Mouse (Mus musculus) lung, adult 2 months (tissue): ENCODE measurements at regions not wholly inside any gene's neighbourhood (a gene's known extent, or its start where the extent isn't known, plus 50 kb on each side); places are given as distances from the start of the nearest gene placed in this dataset.

ENCODE experiments used
- DNase-seq: peaks from one replicate; pipeline ENCODE4 v3.0.0; 2022
- H3K4me1 ChIP-seq: fragments of 200-500 bp; 2 replicates; pipeline ENCODE4 v1.6.1; 2011; ENCODE audit warnings: low read length; ENCODE audit not compliant: control insufficient read depth, insufficient read depth
- H3K4me3 ChIP-seq: fragments of 200-500 bp; replicated peaks from 2 replicates; pipeline ENCODE3; 2011; ENCODE audit warnings: low read depth, mild to moderate bottlenecking, control low read depth, low read length; ENCODE audit errors: extremely low read depth
- CTCF ChIP-seq: fragments of 200-500 bp; IDR thresholded peaks from 2 replicates; pipeline ENCODE4 v1.5.1; 2011; ENCODE audit warnings: mild to moderate bottlenecking, low read length, control low read depth; ENCODE audit not compliant: insufficient read depth
- POLR2A ChIP-seq: fragments of 200-500 bp; IDR thresholded peaks from 2 replicates; pipeline ENCODE4 v1.6.1; 2011; ENCODE audit warnings: low read depth, mild to moderate bottlenecking, control low read depth, low read length, borderline replicate concordance; ENCODE audit errors: extremely low read depth
- WGBS: fragments of 180-500 bp; shearing (Covaris S2); methylation state at CpG from one replicate; pipeline ENCODE4 v1.1.7; 2018; 5-methylcytosine and 5-hydroxymethylcytosine counted together

- H3K4me3 ChIP-seq, result no peak overlapping the region
- no peaks in the 10 kb centered on the region for H3K4me1 ChIP-seq
- DNase-seq, result no peak
- 46% methylated on average over 4 of the region's 4 CpGs for WGBS
- no peak for TF ChIP-seq CTCF
- no peak for TF ChIP-seq POLR2A
Observed at GRCm38 (mm10) chr12:95937705-95938104, 245.7 kb downstream of the Flrt2 start.

- TF ChIP-seq CTCF, result no peak
- no peak for TF ChIP-seq POLR2A
Observed at GRCm38 (mm10) chr12:95940465-95941012, 248.5 kb downstream of the Flrt2 start.

GRCm38 (mm10) chr12:95959786-95960504 lies 267.9 kb downstream of the Flrt2 start:
- no peak for DNase-seq
- TF ChIP-seq POLR2A, result no peak
- no peak for TF ChIP-seq CTCF
- no peaks in the 10 kb centered on the region for H3K4me1 ChIP-seq
- H3K4me3 ChIP-seq, result no peak overlapping the region
- 79% methylated on average over 6 of the region's 6 CpGs for whole genome bisulfite sequencing

More at GRCm38 (mm10) chr12:95940465-95941012, 248.5 kb downstream of the Flrt2 start:
- Histone ChIP-seq H3K4me3 (no peak overlapping the region), H3K4me1 (no peaks in the 10 kb centered on the region)
- 67% methylated on average over 1 of the region's 1 CpGs for WGBS
- DNase-seq, result no peak

- Histone ChIP-seq H3K4me3 (no peak overlapping the region), H3K4me1 (no peaks in the 10 kb centered on the region)
- 56% methylated on average over 3 of the region's 3 CpGs for WGBS
- DNase-seq, result no peak
- no peak for TF ChIP-seq CTCF
- no peak for TF ChIP-seq POLR2A
Observed at GRCm38 (mm10) chr12:95960505-95960871, 268.5 kb downstream of the Flrt2 start.

GRCm38 (mm10) chr12:95962817-95963216 lies 270.8 kb downstream of the Flrt2 start:
- no peak overlapping the region for H3K4me3 ChIP-seq
- TF ChIP-seq CTCF, result no peak
- TF ChIP-seq POLR2A, result no peak
- H3K4me1 ChIP-seq, result no peaks in the 10 kb centered on the region
- 53% methylated on average over 4 of the region's 4 CpGs for WGBS
- DNase-seq, result no peak

GRCm38 (mm10) chr12:95988669-95989288 lies 296.8 kb downstream of the Flrt2 start:
- Histone ChIP-seq H3K4me1 (no peaks in the 10 kb centered on the region), H3K4me3 (no peak overlapping the region)
- no peak for DNase-seq
- WGBS, result 70% methylated on average over 5 of the region's 5 CpGs
- TF ChIP-seq CTCF, result no peak
- no peak for TF ChIP-seq POLR2A

GRCm38 (mm10) chr12:95994963-95995362 lies 302.9 kb downstream of the Flrt2 start:
- 43% methylated on average over 2 of the region's 2 CpGs for WGBS
- DNase-seq, result no peak
- no peaks in the 10 kb centered on the region for H3K4me1 ChIP-seq
- TF ChIP-seq CTCF (no peak), POLR2A (no peak)
- no peak overlapping the region for H3K4me3 ChIP-seq

- TF ChIP-seq POLR2A, result no peak
- TF ChIP-seq CTCF, result no peak
- 20% methylated on average over 1 of the region's 1 CpGs for WGBS
- no peak for DNase-seq
- H3K4me3 ChIP-seq, result no peak overlapping the region
- H3K4me1 ChIP-seq, result no peaks in the 10 kb centered on the region
Observed at GRCm38 (mm10) chr12:96030180-96030579, 338.2 kb downstream of the Flrt2 start.

- H3K4me1 ChIP-seq, result no peaks in the 10 kb centered on the region
- TF ChIP-seq CTCF (no peak), POLR2A (no peak)
- DNase-seq, result no peak
- H3K4me3 ChIP-seq, result no peak overlapping the region
- 80% methylated on average over 4 of the region's 4 CpGs for WGBS
Observed at GRCm38 (mm10) chr12:96075365-96075764, 383.3 kb downstream of the Flrt2 start.

GRCm38 (mm10) chr12:96090995-96091394 lies 399.0 kb downstream of the Flrt2 start:
- DNase-seq, result no peak
- Histone ChIP-seq H3K4me3 (no peak overlapping the region), H3K4me1 (no peaks in the 10 kb centered on the region)
- WGBS, result 87% methylated on average over 2 of the region's 2 CpGs
- no peak for TF ChIP-seq POLR2A
- TF ChIP-seq CTCF, result no peak

GRCm38 (mm10) chr12:96106254-96106653 lies 414.2 kb downstream of the Flrt2 start:
- no peak for TF ChIP-seq CTCF
- no peak for TF ChIP-seq POLR2A
- no peak for DNase-seq
- no peaks in the 10 kb centered on the region for H3K4me1 ChIP-seq
- H3K4me3 ChIP-seq, result no peak overlapping the region
- 70% methylated on average over 1 of the region's 1 CpGs for WGBS
